Mouse (Mus musculus): Measurements from ENCODE around the gene Tas1r3.

The Tas1r3 gene

DNA sequence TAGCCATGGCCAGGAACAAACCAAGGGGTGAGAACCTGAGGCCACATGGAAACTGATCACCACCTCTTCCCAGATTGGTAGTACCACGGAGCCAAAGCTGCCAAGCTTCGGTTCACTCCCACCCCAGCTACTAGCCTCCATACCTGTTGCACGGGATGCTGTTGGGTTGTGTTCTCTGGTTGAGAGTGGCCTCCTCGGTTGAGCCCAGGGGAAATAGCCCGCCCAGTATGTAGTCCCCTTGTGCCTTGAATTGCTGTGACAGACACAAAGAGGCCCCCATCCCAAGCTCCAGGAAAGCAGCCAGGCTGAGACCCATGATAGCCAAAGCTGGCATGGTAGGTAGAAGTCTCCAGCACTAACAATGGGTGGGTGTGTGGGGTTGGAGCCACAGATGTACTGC, at the start of gene Tas1r3:
Gene Tas1r3, minus strand, starts transcription at position 362 of the 400 bp plus-strand sequence.
- DNase-seq (ENCODE audit: extremely low spot score) = no peak

DNA sequence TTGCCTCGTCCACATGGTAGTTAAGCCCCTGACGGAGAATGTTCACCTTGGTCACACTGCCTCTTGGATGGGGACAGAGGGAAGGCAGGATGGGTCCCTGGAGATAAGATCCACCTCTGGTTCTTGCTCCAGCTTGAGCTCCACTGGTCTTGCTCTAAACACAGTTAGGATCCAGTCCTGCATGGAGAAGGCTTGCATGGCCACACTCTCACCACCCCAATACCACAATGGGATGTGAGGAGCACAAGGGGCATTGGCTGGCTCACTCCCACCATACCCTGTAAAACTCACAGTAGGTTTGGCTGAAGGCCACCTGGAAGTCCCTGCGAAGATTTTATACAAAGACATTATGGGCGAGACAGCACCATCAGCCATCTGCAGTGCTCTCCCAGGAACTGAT, 45.6 kb upstream of the Tas1r3 start:
- no peak for DNase-seq (ENCODE audit: extremely low spot score)

DNA sequence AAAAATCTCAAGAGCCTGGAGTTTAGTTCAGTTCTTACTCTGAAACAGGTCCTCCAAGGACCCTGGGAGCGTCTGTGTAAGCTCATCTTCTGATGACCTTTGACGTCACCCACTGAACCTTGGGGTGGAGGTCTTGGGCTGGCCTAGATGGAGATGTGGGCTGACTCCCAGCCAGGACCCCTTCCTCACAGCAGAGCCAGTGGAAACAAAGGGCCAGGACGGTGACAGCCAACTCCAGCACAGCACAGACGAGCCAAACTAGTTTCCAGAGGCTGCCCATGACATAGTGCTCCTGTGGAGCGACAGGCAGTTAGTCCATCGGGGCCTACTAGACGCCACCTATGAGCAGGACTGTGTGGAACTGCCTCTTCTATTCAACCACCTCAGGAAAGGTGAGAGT, 45.1 kb upstream of the Tas1r3 start:
- DNase-seq (ENCODE audit: extremely low spot score) = no peak

DNA sequence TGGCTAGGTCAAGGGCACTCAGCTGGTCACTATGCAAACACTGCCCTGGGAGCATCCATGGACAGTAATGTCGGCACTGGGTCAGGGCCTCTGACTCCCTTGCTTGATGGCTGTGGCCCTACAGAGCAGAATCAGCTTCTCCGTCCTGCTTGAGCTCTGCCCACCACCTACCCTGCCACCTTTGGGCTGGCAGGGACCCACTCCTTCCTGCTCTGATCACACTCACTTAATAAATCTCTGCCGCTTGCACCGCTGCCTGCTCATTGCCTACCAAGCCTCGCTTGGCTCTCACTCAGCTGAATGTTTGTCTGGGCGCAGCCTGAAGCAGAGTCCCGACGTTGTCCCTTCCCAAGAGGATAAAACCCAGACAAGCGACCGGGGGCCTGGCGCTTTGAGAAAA, 43.8 kb upstream of the Tas1r3 start:
- DNase-seq (ENCODE audit: extremely low spot score) = no peak

DNA sequence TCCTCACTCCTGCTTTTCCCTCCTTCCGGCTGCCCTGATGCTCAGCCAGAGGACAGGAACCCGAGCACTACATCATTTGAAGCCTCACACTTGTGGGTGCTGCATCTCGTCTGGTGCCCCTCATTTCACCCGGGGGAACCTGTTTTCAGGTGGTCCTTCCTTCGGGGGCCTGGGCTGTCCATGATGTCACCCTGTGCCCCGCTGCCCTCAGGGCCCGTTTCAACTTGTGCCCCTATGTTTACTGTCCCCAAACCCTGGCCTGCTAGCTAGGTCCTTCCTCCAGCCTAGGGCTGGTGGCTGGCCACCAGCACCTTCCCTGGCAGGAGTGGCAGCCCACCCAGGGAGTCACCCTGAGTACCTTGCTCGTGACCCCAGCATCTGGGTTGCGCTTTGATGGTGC, 43.0 kb upstream of the Tas1r3 start:
- DNase-seq (ENCODE audit: extremely low spot score) = no peak

DNA sequence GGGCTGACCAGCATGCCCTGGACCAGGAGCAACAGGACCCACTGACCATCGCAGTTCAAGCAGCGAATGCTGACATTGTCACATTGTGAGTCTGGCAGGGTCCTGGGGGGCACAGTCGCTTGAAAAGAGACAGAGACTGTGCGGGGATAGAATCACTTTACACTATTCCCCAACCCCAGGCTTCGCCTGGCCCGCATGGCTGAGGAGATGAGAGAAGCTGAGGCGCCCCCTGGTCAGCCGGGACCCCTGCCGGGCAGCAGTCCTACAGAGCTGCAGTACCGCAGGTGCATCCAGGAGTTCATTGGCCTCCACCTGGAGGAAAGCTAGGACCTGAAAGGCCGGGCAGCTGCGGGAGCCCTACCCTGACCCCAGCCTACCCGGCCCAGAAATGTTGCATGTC, 42.5 kb upstream of the Tas1r3 start:
- DNase-seq (ENCODE audit: extremely low spot score) = no peak

DNA sequence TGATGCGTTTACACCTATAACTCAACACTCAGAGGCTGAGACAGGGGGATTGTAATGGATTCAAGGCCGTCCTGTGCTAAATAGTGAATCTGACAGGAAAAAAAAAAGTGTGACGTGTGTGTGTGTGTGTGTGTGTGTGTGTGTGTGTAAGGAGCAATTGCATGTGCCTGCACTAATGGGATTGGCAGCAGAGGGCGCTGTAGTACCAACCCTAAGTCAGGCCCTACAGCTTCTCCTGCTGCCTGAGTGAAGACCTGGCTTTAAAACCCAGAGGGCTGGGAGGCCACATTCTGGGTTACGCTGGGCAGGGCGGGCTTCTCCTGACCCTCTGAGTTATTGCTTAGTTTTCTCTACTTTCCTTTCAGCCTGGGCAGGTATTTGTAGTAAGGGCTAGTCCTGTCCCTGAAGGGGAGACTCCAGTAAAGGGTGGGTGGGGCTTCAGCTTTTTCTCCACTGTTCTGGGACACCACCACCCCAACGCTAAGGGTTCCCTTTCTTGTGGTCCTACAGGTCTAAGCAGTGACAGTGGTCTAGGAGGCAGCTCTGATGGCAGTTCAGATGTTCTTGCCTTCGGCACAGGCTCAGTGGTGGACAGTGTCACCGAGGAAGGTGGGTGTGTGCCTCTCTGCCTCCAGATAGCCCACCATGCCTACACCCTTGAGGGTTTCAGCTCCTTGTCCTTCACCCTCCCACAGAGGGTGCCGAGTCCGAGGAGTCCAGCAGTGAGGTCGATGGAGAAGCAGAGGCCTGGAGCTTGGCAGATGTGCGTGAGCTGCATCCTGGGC, 41.3 kb upstream of the Tas1r3 start:
- no peak for DNase-seq (ENCODE audit: extremely low spot score)

DNA sequence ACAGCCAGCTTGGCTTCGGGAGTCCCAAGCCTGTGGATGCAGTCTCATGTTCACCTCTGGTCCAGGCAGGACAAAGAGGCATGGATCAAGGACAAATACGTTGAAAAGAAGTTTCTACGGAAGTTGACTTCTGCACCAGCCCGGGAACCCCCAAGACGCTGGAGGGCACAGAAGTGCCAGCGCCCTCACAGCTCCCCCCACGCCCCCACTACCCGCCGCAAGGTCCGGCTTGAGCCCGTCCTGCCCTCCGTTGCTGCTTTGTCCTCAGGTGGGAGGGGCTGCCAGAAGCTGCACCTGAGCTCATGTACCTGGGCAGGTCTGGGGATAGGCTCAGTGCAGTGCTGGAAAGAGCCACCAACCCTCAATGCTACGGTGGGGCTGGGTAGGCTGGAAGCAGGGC, 40.1 kb upstream of the Tas1r3 start:
- DNase-seq (ENCODE audit: extremely low spot score) = no peak

DNA sequence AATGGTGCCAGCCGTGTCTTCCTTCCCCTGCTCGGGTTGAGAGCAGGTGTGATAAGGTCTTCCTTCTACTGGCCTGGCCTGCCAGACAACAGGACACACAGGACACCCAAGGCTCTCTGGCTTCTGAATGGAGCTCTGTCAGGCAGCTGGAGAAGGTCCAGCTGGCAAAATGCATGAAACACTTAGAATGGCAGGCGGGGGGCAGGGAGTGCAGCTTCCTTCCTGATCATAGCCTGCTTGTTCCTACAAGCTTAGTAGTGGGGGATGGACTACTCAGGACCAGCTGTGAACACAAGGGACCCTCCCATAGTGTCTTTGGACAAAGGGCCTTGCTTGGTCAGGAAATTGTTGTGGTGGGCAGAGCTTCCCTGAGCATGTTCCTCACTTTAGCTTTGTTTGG, 38.0 kb upstream of the Tas1r3 start:
- no peak for DNase-seq (ENCODE audit: extremely low spot score)

DNA sequence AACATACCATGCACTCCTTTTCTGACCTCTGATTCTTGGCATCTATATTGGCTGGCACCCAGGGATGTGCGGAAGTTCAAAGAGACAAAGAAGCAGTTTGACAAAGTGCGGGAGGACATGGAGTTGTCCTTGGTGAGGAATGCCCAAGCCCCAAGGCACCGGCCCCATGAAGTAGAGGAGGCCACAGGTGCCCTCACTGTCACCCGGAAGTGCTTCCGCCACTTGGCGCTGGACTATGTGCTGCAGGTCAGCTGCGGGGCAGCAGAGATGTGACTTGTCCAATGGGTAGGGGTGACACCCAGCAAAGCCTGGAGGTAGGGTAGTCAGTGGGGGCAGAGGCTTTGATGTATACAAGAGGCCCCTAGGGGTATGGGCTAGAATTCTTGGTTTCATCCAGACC, 36.2 kb upstream of the Tas1r3 start:
- DNase-seq (ENCODE audit: extremely low spot score) = no peak

DNA sequence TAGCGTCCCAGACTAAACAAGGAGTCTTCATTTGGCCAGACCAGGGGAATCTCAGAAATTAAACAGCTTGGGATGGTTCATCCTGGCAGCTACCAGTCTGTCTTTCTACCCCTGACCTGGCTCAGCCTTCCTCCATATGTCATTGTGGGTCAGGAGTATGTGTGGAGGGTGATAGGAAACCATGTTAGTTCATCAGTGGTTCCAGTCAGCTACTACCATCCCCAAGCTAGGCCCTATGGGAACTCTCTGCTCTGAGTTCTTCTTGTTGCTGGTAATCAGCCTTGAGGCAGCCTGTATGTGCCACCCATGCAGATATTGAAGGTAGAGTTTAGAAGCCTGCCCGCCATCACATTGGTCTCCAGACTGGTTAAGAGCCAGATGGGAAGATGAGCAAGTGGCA, 35.2 kb upstream of the Tas1r3 start:
- no peak for DNase-seq (ENCODE audit: extremely low spot score)

DNA sequence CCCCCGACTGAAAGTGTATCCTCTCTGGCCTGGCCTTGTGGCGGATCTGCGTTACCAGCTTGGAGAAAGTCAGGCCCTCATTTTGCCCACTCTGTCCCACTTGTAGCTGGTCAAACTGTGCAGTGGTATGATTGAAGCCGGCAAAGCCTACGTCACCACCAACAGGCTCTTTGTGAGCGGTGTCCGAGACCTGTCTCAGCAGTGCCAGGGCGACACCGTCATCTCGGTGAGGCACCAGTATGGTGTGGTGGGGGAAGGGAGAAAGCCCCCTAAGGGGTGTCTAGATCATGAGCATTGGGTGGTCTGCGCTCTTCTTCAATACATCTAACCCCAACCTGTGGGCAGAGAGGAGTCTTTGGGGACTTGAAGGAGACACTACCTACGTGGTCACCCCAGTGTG, 33.3 kb upstream of the Tas1r3 start:
- no peak for DNase-seq (ENCODE audit: extremely low spot score)

DNA sequence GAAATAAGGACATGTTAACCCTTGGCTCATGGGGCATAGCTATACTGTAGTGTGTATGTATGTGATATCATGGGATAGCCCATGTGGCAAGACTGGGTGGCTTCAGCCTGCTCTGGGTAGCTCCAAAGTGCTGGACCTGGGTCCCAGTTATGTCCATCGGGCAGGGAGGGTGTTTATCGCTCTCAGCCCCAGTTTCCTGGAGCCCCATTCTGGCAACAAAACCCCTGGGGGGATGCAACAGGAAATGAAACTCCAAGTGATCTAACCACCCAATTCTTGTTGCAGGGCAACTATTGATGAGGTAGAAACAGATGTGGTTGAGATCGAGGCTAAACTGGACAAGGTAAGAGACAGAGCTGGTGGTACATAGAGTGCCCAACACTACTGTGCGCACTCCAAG, 32.7 kb upstream of the Tas1r3 start:
- no peak for DNase-seq (ENCODE audit: extremely low spot score)

DNA sequence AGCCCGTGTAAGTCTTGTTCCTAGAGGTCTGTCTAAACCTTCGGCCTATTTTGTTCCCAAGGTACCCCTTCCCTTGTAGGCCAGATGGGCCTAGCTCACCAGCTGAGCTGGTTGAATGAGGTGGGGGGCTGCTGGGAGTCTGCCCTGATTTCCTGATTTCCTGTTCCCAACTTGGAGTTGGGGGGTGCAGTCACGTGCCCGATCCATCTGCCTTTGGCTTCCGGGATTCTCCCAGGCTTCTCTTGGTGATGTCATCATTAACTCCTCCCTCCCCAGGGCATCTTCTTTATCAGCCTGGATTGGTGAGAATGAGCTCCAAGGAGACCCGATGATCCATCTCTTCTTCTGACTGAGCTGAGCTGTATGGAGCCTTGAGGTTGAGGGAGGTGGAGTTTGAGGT, 32.1 kb upstream of the Tas1r3 start:
- DNase-seq (ENCODE audit: extremely low spot score) = no peak

DNA sequence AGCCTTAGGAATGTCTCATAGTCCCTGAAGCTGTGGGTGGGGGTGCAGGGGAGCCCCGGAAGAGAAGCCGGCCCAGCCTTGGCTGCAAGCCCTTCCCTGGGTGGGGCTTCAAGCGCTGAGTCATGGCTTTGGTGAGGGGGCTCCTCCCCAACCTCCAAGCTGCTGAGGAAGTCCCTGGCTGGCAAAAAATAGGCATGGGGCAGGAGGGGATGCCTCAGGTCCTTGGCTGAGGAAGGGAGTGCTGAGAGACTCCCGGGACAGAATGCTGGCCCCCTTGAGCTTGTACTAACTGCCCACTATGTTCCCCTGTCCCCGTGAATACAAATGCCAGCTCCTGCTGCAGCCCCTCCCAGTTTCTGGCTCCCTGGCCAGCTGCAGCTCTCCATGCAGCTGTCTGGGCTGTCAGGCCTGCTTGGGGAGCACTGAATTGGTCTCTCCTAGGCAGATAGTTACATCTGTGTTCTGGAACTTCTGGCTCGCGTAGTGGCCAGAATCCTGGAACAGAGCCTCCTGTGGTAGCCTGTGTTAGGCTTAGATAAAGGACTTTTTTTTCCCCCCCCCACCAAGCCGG, 31.2 kb upstream of the Tas1r3 start:
- no peak for DNase-seq (ENCODE audit: extremely low spot score)

DNA sequence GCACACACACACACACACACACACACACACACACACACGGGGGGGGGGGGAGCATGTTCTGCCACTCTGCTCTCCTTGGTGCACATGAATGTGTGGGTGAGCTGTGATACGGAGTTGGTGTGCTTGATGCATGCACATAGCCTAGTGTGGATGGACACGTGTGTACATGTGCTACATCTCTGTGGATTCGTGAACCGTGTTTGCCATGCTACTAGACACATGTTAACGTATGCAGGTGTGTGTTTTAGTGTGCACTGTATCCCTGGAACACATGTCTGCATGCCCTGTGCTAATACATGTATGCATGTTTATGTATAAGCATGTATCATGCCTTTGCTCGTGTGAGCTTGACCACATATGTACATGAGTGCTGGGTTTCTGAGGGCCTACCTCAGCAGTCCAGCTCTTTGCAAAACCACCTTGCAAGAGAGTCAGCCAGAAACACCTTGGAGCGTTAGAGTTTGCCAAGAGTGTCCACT, 30.1 kb upstream of the Tas1r3 start:
- no peak for DNase-seq (ENCODE audit: extremely low spot score)

DNA sequence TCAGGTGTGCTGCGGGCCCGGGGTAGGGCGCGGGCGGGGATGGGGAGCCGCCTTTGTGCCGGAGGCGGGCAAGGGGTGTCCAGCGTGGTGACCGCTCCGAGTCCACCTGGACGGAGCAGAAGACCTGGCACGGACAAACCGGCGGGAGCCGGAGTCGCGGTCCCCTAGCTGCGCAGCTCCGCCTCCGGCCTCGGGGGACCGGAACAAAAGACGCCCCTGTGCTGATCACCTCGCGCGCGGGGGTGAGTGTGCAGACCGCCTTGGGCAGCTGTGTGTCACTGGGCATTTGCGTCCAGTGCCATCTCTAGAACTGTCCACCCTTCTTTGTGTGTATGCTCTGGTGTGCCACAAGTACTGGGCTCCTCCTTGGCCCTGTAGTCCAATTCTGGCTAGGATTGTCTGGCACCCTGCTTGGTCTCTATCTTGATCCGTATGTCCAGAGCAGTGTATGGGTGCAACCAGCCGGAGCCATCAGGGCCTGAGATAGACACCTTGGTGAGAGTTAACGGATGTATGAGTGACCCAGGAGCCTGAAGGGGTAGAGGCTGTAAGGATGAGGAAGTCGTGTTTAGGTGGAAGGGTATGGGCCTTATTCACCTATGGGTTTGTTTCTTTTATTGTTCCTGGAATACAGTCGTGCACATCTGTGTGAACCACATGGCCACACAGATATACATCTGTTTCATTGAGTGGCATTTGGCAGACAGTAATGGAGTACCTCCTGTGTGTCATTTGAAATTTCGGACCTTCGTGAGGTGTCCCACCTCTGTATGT, 29.5 kb upstream of the Tas1r3 start:
- no peak for DNase-seq (ENCODE audit: extremely low spot score)

DNA sequence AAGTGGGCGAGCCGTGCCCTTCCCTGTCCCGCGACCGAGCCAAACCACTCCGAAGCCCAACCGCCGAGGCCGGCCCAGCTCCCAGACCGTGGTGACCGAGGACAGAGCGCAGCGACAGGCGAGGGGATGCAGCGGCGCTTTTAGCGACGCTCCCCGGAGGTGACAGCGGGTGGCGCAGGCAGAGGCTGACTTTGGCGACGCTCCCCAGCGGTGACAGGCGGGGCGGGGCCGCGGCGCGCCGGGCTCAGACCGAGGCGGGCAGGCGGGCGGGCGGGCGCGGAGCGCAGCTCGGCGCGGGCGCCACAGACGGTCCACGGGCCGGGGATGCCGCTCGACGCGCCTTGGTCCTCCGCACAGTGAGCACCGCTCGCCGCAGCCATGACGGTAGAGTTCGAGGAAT, 28.9 kb upstream of the Tas1r3 start:
- peak; percentile 85 for DNase-seq (ENCODE audit: extremely low spot score)

DNA sequence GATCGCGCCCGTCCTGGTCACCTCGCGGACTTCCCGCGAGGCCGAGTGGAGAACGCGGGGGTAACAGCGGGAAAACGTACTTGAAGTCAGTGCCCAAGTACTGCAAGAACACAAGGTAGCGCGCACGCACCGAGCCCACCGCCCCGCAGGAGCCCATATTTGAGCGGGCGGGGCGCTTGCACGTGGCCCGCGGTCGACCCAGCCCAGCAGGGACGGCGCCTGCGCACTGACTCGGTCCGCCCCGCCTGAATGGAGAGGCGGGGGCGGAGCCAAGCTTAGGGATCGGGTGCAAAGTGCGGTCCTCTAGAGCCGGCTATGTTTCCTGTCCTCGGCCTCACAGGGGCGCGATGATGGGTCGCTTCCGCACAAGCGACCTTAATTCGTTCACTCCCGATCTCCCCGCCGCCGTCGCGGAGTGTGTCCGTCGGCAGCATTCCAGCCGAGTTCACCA, 28.4 kb upstream of the Tas1r3 start, which contains the start of the genes Pusl1 and Acap3:
Gene Pusl1, minus strand, starts transcription at position 231 of the 451 bp plus-strand sequence.
Gene Acap3, plus strand, starts transcription at position 272 of the 451 bp plus-strand sequence.
- peak; percentile 95 for DNase-seq (ENCODE audit: extremely low spot score)

DNA sequence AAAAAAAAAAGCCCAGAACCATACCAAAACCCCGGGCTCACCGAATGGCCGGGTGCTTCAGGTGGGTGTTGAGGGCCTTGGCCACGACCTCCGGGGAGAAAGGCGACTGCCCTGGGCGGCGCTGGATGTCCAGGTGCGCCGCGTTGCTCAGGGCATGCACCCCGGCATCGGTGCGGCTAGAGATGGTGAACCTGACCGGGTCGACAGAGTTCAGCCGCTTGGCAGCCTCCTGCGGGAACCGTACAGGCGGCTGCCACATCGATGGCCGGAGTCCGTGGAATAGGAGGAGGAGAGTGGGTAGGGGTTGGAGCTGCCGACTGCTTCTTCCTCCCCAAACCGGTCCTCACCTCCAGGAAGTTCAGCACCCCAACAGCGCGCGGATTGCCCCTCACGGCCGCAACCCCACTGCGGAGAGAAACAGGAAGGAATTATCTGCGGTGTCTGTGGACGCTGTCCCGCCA, 27.9 kb upstream of the Tas1r3 start:
- DNase-seq (ENCODE audit: extremely low spot score) = peak; percentile 10

DNA sequence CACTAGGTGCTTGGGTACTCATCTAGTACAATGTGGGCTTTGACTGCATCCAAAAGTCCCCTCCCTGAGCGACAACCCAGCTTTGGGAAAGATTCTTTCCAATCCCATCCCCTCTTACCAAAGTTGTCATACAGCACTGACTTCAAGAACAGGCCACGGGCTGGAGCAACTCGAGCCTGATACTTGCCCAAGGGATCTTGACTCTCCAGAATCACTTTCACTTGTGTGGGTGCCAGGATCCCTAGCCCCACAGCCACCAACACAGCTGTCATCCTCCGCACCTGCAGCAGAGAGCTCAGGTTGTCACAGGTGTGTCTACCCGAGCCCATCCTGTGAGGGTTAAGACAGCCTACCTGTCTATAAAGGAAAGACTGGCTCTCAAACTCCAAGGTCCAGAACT, 26.2 kb upstream of the Tas1r3 start:
- no peak for DNase-seq (ENCODE audit: extremely low spot score)

DNA sequence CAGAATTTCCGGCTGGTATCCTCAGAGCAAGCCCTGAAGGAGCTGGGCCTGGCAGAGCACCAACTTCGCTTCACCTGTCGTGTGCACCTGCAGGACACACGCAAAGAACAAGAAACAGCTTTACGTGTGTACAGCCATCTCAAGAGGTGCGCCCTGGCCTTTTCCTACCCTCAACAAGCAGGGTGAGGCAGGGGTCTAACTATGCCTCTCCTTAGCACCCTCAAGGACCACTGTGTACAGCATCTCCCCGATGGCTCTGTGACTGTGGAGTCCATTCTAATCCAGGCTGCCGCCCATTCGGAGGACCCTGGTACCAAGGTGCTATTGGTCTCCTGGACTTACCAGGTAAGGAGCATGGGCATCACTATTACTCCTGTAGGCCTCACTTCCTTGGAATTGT, 25.0 kb upstream of the Tas1r3 start:
- no peak for DNase-seq (ENCODE audit: extremely low spot score)

DNA sequence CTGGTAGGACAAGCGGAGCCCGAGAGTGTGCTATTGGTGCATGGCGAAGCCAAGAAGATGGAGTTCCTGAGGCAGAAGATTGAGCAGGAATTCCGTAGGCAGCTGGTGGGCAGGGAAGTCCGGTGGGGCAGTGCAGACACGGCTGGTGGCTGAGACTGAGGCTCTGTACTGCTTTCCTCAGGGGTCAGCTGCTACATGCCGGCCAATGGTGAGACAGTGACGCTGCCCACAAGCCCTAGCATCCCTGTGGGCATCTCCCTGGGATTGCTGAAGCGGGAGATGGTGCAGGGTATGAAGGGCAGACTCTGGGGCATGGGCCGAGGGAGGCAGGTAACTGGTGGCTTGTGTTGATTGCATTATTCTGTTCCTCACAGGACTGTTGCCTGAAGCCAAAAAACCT, 24.5 kb upstream of the Tas1r3 start:
- DNase-seq (ENCODE audit: extremely low spot score) = no peak
